Mouse (Mus musculus) hindbrain, embryonic 14.5 days (tissue): Measurements from ENCODE around the gene Kcnk1. TPM values are rescaled to one million over a fixed set of nuclear protein-coding genes. Genes with fewer than 3 reads are reported as not detected.

Source experiments
- ATAC-seq: fragments of 200-750 bp; cut with Nextera tagmentation; 2 replicates; pipeline ENCODE4 v1.8.0; 2017; ENCODE audit warnings: moderate number of reproducible peaks, mild to moderate bottlenecking, moderate TSS enrichment, moderate library complexity; ENCODE audit not compliant: low FRiP score
- DNase-seq: peaks from one replicate; pipeline ENCODE4 v3.0.0-alpha.2; 2015; ENCODE audit warnings: low spot score
- H3K27ac ChIP-seq: fragments of 300-500 bp; sonication (generic); 2 replicates; pipeline ENCODE4 v1.5.1; 2014; ENCODE audit warnings: mild to moderate bottlenecking, moderate library complexity
- H3K27me3 ChIP-seq: fragments of 300-500 bp; sonication (generic); 2 replicates; pipeline ENCODE4 v1.6.1; 2014; ENCODE audit warnings: mild to moderate bottlenecking, low read length, mixed read lengths; ENCODE audit not compliant: control insufficient read depth, insufficient read depth
- H3K36me3 ChIP-seq: fragments of 300-500 bp; sonication (generic); replicated peaks from 2 replicates; pipeline ENCODE4 v1.6.1; 2014; ENCODE audit not compliant: control insufficient read depth, insufficient read depth
- H3K4me1 ChIP-seq: fragments of 300-500 bp; sonication (generic); replicated peaks from 2 replicates; pipeline ENCODE4 v1.6.1; 2014; ENCODE audit warnings: antibody characterized with exemption, low read length, mixed read lengths; ENCODE audit not compliant: control insufficient read depth, insufficient read depth
- H3K4me2 ChIP-seq: fragments of 300-500 bp; sonication (generic); replicated peaks from 2 replicates; pipeline ENCODE4 v1.6.1; 2014; ENCODE audit warnings: mild to moderate bottlenecking, moderate library complexity
- H3K4me3 ChIP-seq: fragments of 300-500 bp; sonication (generic); replicated peaks from 2 replicates; pipeline ENCODE4 v1.5.1; 2014; ENCODE audit warnings: mild to moderate bottlenecking, low read length
- H3K9ac ChIP-seq: fragments of 300-500 bp; sonication (generic); 2 replicates; pipeline ENCODE4 v1.6.1; 2014
- H3K9me3 ChIP-seq: fragments of 300-500 bp; sonication (generic); 2 replicates; pipeline ENCODE4 v1.6.1; 2016; ENCODE audit warnings: low read length; ENCODE audit not compliant: control insufficient read depth
- WGBS: fragments of 180-500 bp; shearing (Covaris S2); extraction: QIAGEN DNeasy Blood & Tissue Kit; methylation state at CpG from one replicate; pipeline ENCODE4 v1.1.7; 2014; 5-methylcytosine and 5-hydroxymethylcytosine counted together
- polyA plus RNA-seq: library from polyadenylated mRNA; unstranded; fragments of >200 nt; fragmentation: Nextera tagmentation; extraction: Ambion mirVana; gene quantifications from 2 replicates; pipeline ENCODE4 v1.2.1, GENCODE M21; 2014

Kcnk1 gene
- polyA plus RNA-seq, 1 experiment from 2014 or later, result 20.8 TPM

DNA sequence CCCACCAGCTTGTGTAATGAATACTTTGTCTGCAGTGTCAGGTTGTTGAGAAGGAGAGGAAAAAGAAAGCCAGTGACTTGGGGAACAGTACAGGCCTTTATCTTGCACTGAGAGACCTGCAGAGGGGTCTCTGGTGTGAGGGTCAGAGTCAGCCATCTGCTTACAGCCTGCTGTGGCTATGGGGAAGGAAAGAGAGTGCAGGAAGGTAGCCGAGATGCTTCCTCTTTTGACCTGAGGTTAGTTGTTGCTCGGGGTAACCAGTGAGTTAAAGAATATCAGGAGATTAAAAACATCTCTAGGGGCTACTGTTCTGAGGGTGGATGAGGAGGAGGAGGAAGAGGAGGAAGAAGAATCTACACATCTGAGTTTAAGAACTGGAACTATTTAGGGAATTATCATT lies 7.0 kb upstream of the Kcnk1 start:
- 61% methylated on average over 2 of the region's 2 CpGs for WGBS
- no peak overlapping the region for H3K4me3 ChIP-seq
- H3K27me3 ChIP-seq, result no peaks in the 10 kb centered on the region; the same call in 1 of the 2 replicates
- ATAC-seq, result no peak
- H3K36me3 ChIP-seq, result no peaks in the 10 kb centered on the region
- no peaks in the 10 kb centered on the region for H3K4me1 ChIP-seq
- H3K9me3 ChIP-seq, result no peaks in the 10 kb centered on the region
- no peak for DNase-seq
- no peak overlapping the region for H3K9ac ChIP-seq
- H3K4me2 ChIP-seq, result no peak overlapping the region
- no peak overlapping the region for H3K27ac ChIP-seq

- Histone ChIP-seq H3K27ac (no peak overlapping the region), H3K9me3 (no peaks in the 10 kb centered on the region), H3K27me3 (peaks cover 30% of the 10 kb centered on the region), H3K9ac (no peak overlapping the region), H3K4me1 (peaks cover 33% of the 10 kb centered on the region), H3K4me2 (no peak overlapping the region), H3K36me3 (no peaks in the 10 kb centered on the region), H3K4me3 (no peak overlapping the region)
- DNase-seq (no peak), ATAC-seq (no peak)
- WGBS, result 82% methylated on average over 9 of the region's 9 CpGs
These were observed 1.3 kb upstream of the Kcnk1 start for GRCm38 (mm10) chr8:125993636-125994035.

- Histone ChIP-seq H3K4me1 (peaks cover 33% of the 10 kb centered on the region), H3K9ac (peak overlapping the region; percentile 73), H3K9me3 (no peaks in the 10 kb centered on the region), H3K4me2 (peak overlapping the region; percentile 66), H3K27me3 (peaks cover 30% of the 10 kb centered on the region), H3K27ac (no peak overlapping the region), H3K4me3 (peak overlapping the region; percentile 44), H3K36me3 (no peaks in the 10 kb centered on the region)
- 18% methylated on average over 14 of the region's 14 CpGs for WGBS
- peak; percentile 21; the same call in 1 of the 2 replicates for ATAC-seq
- no peak for DNase-seq
These were observed 1.3 kb downstream of the Kcnk1 start for GRCm38 (mm10) chr8:125996031-125996839.

DNA sequence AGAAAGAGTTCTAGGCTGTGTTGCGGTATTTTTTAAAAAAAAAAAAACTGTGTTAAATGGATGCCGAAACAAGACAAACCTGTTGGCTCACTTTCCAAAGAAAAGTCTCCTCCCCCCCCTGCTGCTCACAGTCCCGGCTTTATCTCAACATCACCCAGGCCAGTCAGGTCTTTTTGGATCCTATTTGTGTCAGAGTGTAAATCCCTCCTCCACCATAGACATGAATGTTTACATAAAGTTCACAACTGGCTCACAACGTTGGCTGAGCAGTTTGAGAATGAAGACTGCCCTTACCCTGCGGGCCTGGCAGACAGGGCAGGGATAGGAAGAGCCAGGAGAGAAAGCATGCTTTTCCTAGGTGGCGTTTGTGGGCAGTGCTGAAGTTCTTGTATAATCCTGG lies 2.0 kb downstream of the Kcnk1 start:
- Histone ChIP-seq H3K9ac (peak overlapping the region; percentile 73; the same call in 1 of the 2 replicates), H3K9me3 (no peaks in the 10 kb centered on the region), H3K4me3 (peak overlapping the region; percentile 44), H3K4me2 (peak overlapping the region; percentile 66), H3K36me3 (no peaks in the 10 kb centered on the region), H3K27ac (no peak overlapping the region), H3K27me3 (peaks cover 30% of the 10 kb centered on the region), H3K4me1 (peaks cover 33% of the 10 kb centered on the region)
- DNase-seq, result no peak
- 26% methylated on average over 6 of the region's 6 CpGs for WGBS
- ATAC-seq, result no peak

- 59% methylated on average over 5 of the region's 5 CpGs for WGBS
- no peak overlapping the region for H3K27ac ChIP-seq
- peaks cover 33% of the 10 kb centered on the region for H3K4me1 ChIP-seq
- peak overlapping the region; percentile 66 for H3K4me2 ChIP-seq
- peak overlapping the region; percentile 44 for H3K4me3 ChIP-seq
- H3K27me3 ChIP-seq, result peaks cover 30% of the 10 kb centered on the region
- no peak for ATAC-seq
- no peak for DNase-seq
- H3K36me3 ChIP-seq, result no peaks in the 10 kb centered on the region
- H3K9ac ChIP-seq, result 0 out of 2 replicates have a peak overlapping the region, but pooled peaks have one; percentile 73
- H3K9me3 ChIP-seq, result no peaks in the 10 kb centered on the region
These were observed 2.6 kb downstream of the Kcnk1 start for GRCm38 (mm10) chr8:125997550-125997949.

- ATAC-seq (no peak), DNase-seq (no peak)
- Histone ChIP-seq H3K27ac (no peak overlapping the region), H3K9me3 (no peaks in the 10 kb centered on the region), H3K27me3 (peaks cover 18% of the 10 kb centered on the region), H3K9ac (no peak overlapping the region), H3K4me1 (peaks cover 28% of the 10 kb centered on the region), H3K36me3 (no peaks in the 10 kb centered on the region), H3K4me2 (no peak overlapping the region), H3K4me3 (no peak overlapping the region)
- 74% methylated on average over 7 of the region's 7 CpGs for WGBS
These were observed 4.9 kb downstream of the Kcnk1 start for GRCm38 (mm10) chr8:125999842-126000395.

- Histone ChIP-seq H3K27me3 (no peaks in the 10 kb centered on the region), H3K4me1 (0 out of 2 replicates have a peak, but pooled peaks cover under 1% of the 10 kb centered on the region), H3K4me3 (no peak overlapping the region), H3K4me2 (no peak overlapping the region), H3K36me3 (no peaks in the 10 kb centered on the region), H3K9me3 (no peaks in the 10 kb centered on the region), H3K9ac (no peak overlapping the region), H3K27ac (no peak overlapping the region)
- DNase-seq, result no peak
- no peak for ATAC-seq
- 93% methylated on average over 6 of the region's 6 CpGs for WGBS
These were observed 8.6 kb downstream of the Kcnk1 start for GRCm38 (mm10) chr8:126003546-126003945.

DNA sequence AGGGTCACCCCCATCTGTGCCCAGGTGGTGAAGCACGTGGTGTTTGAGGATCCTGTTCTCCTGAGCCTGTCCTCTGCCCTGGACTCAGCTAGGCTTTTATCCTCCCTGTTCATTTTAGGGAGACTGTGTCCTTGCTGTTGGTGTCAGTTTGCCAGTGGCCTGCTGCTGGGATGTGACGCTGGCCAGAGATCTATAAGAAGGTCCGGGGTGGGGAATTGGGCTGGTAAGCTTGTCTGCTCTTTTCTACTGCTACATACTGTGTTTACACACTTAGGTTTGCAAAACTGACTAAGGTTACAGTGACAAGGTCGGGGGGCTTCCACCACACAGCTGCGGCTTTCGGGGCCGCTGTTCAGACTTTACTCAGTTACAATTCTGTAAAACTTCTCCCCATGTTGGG lies 10.0 kb downstream of the Kcnk1 start:
- Histone ChIP-seq H3K27ac (no peak overlapping the region), H3K4me2 (no peak overlapping the region), H3K4me3 (no peak overlapping the region), H3K9ac (no peak overlapping the region), H3K9me3 (no peaks in the 10 kb centered on the region), H3K36me3 (no peaks in the 10 kb centered on the region), H3K4me1 (no peaks in the 10 kb centered on the region), H3K27me3 (no peaks in the 10 kb centered on the region)
- no peak for ATAC-seq
- 84% methylated on average over 7 of the region's 7 CpGs for WGBS
- no peak for DNase-seq

DNA sequence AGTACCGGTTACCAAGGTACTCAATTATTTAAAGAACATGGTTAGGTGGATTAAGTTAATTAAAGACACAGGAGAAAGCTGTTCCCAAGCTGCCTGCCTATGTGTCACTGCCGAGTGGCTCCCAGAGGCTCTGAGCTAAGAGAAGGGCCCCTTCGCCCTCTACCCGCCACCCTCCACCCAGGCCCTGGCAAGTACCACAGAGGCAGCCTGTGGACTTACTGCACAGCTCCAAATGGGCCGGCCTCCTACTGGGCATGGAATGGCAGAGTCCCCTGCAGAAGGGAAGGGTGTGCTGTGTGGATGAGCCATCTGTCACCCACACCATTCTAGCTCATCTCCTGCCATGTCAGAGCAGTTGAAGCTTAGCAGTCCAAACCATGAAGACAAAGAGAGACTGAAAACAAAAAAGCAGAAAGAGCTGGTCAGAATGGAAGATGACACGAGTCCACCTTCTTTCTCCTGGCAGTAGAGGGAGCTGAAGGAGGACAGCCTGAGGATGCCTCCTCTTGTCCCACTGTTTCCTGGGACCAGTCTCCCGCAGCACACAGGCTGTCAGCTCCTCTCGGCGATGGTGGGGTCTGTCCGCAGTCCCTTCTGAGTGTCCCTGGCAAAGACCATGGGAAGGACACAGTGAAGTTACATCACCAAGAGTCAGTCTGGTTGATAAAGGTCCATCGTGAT lies 11.5 kb downstream of the Kcnk1 start:
- Histone ChIP-seq H3K4me3 (no peak overlapping the region), H3K4me1 (no peaks in the 10 kb centered on the region), H3K27me3 (no peaks in the 10 kb centered on the region), H3K4me2 (no peak overlapping the region), H3K9me3 (no peaks in the 10 kb centered on the region), H3K36me3 (no peaks in the 10 kb centered on the region), H3K9ac (no peak overlapping the region), H3K27ac (no peak overlapping the region)
- no peak for ATAC-seq
- no peak for DNase-seq
- 81% methylated on average over 11 of the region's 11 CpGs for WGBS
